Mouse (Mus musculus) brain, embryonic 14.5 days (tissue): ENCODE results near the gene Cenpl.

ENCODE experiments used
- CTCF ChIP-seq: fragments of 200-500 bp; IDR thresholded peaks from 2 replicates; pipeline ENCODE4 v1.5.1; 2012; ENCODE audit warnings: inconsistent platforms, mild to moderate bottlenecking, moderate library complexity, borderline replicate concordance; ENCODE audit not compliant: insufficient read depth, insufficient read length; ENCODE audit errors: extremely low read depth
- POLR2A ChIP-seq: fragments of 200-500 bp; IDR thresholded peaks from 2 replicates; pipeline ENCODE4 v1.6.1; 2012; ENCODE audit warnings: mild to moderate bottlenecking, inconsistent platforms, borderline replicate concordance; ENCODE audit not compliant: poor library complexity, insufficient read depth, insufficient read length, severe bottlenecking; ENCODE audit errors: extremely low read depth

DNA sequence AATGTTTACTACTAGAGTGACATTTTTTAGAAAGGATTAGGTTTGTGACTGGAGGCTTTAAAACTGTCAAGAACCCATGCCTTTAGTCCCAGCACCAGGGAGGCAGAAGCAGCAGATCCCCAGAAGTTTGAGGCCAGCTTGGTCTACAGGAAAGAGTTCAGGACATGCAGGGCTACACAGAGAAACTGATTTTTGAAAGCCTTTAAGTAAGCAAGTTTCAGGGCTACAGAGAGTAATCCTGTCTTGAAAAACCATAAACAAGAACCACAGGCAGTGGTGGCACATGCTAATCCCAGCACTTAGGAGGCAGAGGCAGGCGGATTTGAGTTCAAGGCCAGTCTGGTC lies 30.1 kb upstream of the Cenpl start:
- no peak for TF ChIP-seq CTCF
- no peak for TF ChIP-seq POLR2A
